Mouse (Mus musculus) liver, adult 2 months (tissue): ENCODE measurements around the gene Vwa3a.

Source experiments
- CTCF ChIP-seq: fragments of 200-500 bp; IDR thresholded peaks from 2 replicates; pipeline ENCODE4 v1.5.1; 2011; ENCODE audit warnings: low read depth, low read length, control low read depth
- POLR2A ChIP-seq: fragments of 200-500 bp; IDR thresholded peaks from 2 replicates; pipeline ENCODE4 v1.6.1; 2011; ENCODE audit warnings: low read length, control low read depth; ENCODE audit not compliant: insufficient read depth; ENCODE audit errors: extremely low read depth

DNA sequence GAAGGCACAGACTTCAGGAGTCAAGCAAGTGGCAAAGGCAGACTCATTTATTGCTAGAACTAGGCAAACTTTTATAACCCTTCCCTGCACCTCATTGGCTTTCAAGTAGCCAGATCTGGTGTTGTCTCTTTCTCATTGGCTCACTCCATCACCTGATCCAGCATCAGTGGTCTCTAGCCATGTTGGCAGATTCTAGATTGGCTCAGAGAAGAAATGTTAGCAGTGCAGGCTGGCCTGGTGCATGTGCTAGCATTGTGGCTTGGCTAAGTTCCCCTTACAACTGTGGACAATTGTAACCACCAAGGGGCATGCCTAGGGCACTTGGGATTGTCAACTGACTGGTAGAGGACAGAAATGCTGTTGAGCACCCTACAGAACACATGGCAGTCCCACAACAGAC lies 12.2 kb downstream of the Vwa3a start:
- TF ChIP-seq CTCF (no peak), POLR2A (no peak)
